Mouse (Mus musculus): ENCODE measurements at regions not wholly inside any gene's neighbourhood (a gene's known extent, or its start where the extent isn't known, plus 50 kb on each side); places are given as distances from the start of the nearest gene placed in this dataset.
A peak's percentile ranks its signal among the peaks of the same experiment; 100 is the strongest.

DNA sequence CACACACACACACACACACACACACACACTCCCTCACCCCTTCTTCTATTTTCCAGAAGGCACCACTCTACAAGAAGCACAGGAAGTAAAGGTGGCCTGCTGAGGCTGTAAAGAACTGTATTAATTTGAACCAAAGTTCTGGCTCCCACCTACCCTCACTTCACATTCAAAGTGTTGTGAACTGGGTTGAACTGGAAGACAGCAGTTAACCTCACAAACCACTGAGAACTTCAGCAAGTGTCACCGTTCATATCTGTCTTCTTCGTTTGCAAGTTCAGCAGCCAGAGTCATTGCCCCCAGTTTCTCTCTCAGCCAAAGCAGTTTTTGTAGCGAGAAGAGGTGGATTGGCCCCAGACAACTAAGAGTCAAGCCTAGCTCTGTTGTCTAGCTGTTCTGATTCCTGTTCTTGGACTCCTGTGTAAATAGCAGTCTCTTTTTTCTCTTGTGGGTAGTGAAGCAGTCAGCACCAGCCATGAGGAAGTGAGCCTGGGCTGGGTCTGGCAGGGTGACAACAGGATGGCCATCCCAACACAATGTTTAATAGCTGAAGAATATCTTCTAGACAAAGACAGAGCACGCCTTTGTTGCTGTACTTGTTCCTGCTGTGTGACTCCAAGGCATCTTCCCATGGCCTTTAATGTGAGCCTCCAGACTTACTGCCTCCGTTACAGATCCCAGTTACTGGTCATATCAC lies 452.0 kb upstream of the Meis1 start:
- Histone ChIP-seq H3K27ac (replicated peaks) (no peak overlapping the region), H3K9me3 (replicated peaks) (no peaks in the 10 kb centered on the region), H3K4me3 (no peak overlapping the region), H3K27me3 (ENCODE audit: low read depth, poor library complexity, severe bottlenecking) (no peaks in the 10 kb centered on the region), H3K4me1 (peaks cover 8% of the 10 kb centered on the region), H3K36me3 (no peaks in the 10 kb centered on the region)
- DNase-seq (ENCODE audit: low spot score) = no peak
- WGBS = 92% methylated on average over 5 of the region's 5 CpGs

DNA sequence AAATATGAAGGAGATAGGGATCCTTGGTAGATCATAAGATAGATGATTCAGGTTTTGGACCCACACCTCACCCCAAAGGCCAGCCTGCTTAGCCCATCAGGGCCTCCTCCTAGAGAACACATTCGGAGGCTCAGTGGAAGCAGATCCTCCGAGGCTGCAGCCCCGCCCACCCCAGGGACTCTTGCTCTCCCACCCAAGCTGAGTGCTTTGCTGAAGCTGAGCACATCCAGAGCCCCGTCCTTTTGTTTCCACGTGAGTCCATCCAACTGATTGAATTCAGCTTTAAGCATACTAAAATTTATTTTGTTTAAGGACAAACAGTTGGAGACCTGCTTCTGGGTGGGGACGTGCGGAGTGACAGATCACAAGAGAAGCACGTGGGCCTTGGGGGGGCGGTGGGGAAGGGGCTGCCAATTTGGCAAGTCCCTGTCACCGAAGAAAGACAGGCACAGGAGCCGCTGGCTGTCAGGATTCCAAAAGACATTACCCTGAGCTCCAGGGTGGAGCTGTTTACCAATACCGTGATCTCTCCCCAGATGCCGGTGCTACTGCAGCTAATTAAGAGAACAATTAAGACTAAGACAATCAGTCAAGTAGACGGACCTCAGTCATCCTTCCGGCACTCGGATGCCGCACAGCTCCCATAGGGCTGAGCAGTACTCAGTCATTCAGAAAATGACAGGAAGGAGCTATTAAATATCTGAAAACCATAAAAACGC lies 448.9 kb upstream of the Spred2 start:
- peak overlapping the region; percentile 49 for H3K27ac ChIP-seq (replicated peaks)
- no peaks in the 10 kb centered on the region for H3K9me3 ChIP-seq (replicated peaks)
- peaks cover 8% of the 10 kb centered on the region for H3K4me1 ChIP-seq
- WGBS = 52% methylated on average over 18 of the region's 18 CpGs
- H3K4me3 ChIP-seq = peak overlapping the region; percentile 27
- H3K27me3 ChIP-seq (ENCODE audit: low read depth, poor library complexity, severe bottlenecking) = no peaks in the 10 kb centered on the region
- H3K36me3 ChIP-seq = no peaks in the 10 kb centered on the region
- no peak for DNase-seq (ENCODE audit: low spot score)

DNA sequence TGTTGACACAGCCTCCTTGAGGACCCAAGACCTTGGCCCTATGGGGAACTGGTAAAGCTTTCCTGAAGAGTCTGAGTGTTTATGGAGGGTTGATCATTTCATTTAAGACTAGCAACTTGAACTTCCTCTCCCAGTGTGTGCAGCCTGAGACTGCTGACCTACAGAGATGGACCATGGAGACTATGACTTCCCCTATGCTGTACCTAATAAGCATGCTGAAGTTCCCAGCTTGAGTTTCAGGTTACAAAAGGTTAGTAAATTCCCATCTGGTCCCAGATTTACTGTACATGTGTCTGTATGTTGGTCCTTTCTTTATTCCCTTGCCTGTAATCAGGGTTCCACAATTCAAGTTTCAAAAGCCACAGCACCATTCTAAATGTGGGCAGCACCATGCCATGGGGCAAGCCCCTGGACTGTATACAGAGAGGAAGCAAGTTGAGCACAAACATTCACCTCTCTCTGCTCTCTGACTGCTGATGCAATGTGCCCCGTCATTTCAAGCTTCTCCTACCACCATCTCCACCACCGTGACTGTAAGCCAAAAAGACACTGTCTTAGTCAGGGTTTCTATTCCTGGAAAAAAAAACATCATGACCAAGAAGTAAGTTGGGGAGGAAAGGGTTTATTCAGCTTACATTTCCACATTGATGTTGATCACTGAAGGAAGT lies 431.0 kb upstream of the Spred2 start:
- no peaks in the 10 kb centered on the region for H3K4me1 ChIP-seq
- no peaks in the 10 kb centered on the region; the same call in 1 of the 2 replicates for H3K9me3 ChIP-seq (replicated peaks)
- no peak overlapping the region for H3K27ac ChIP-seq (replicated peaks)
- no peaks in the 10 kb centered on the region for H3K27me3 ChIP-seq (ENCODE audit: low read depth, poor library complexity, severe bottlenecking)
- no peak for DNase-seq (ENCODE audit: low spot score)
- no peaks in the 10 kb centered on the region for H3K36me3 ChIP-seq
- 90% methylated on average over 2 of the region's 2 CpGs for WGBS
- H3K4me3 ChIP-seq = no peak overlapping the region

DNA sequence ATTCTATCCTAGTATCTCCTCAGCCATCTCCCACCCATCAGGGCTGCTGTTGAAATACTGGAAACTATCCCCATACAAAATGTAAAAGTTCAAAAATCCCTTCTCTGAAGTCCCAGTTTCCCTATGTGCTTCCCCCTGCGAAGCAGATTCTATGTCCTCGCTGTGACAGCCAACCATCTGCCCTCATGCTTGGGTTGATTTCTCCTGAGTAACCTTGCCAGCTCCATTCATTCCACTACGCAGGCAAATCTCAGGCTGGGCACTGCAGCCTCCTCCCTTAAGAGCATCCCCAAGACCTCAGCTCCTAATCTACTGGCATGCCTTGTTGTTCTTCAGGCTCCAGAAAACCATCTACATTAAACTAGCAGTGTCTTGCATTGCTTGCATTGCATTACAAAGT lies 402.5 kb upstream of the Spred2 start:
- WGBS = 92% methylated on average over 3 of the region's 3 CpGs
- no peak overlapping the region for H3K27ac ChIP-seq (replicated peaks)
- H3K36me3 ChIP-seq = no peaks in the 10 kb centered on the region
- H3K4me3 ChIP-seq = no peak overlapping the region
- H3K9me3 ChIP-seq (replicated peaks) = no peaks in the 10 kb centered on the region
- no peak for DNase-seq (ENCODE audit: low spot score)
- peaks cover 23% of the 10 kb centered on the region for H3K4me1 ChIP-seq
- peaks cover 16% of the 10 kb centered on the region for H3K27me3 ChIP-seq (ENCODE audit: low read depth, poor library complexity, severe bottlenecking)

DNA sequence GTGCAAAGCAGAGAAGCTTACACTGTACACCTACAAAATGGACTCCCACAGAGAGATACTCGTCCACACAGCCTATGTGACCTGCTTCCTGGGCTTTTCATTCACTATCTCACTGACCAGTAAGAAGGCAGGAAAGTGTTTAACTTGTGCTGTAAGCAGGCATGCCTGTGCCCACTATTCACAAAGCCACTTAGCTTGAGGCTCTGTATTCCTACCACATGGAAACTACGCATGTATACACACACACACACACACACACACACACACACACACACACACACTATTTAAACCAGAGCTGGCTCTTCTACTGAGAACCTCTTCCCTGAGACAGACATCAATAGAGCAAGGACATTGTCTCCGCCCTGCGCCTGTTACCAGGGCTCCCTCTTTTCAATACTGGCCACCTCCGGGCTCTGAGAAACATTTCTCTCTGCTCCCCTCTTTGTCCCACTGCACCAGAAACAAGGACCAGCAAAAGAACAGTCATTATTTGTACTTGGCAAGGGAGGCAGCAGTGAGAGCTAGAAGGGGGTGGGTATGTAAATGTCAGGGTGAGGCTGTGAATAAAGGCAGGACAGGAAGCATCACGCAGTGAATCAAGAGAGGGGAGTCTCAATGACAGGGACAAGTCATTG lies 400.2 kb upstream of the Spred2 start:
- peak; percentile 63 for DNase-seq (ENCODE audit: low spot score)
- H3K36me3 ChIP-seq = no peaks in the 10 kb centered on the region
- H3K9me3 ChIP-seq (replicated peaks) = no peaks in the 10 kb centered on the region
- H3K27me3 ChIP-seq (ENCODE audit: low read depth, poor library complexity, severe bottlenecking) = peaks cover 21% of the 10 kb centered on the region
- peak overlapping the region; percentile 59 for H3K27ac ChIP-seq (replicated peaks)
- peaks cover 26% of the 10 kb centered on the region for H3K4me1 ChIP-seq
- WGBS = 30% methylated on average over 6 of the region's 6 CpGs
- no peak overlapping the region for H3K4me3 ChIP-seq

DNA sequence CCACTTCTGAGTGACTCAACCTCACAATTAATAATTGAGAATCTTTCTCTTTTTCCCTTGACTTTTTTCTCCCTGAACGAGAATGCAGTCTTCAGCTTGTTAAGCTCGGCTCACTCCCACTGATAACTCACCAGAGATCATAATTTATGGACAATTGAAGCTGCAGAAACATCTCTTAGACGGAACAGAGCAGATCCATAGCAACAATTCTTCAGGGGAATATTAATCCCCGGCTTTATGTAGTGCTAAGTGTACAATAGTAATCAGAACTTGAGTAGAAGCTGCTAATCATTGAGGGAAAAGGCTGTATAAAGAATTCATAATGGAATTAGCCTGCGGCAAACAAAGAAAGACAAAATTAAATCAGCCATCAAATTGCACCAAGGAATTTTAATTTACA lies 395.0 kb upstream of the Spred2 start:
- no peaks in the 10 kb centered on the region for H3K36me3 ChIP-seq
- DNase-seq (ENCODE audit: low spot score) = no peak
- H3K27ac ChIP-seq (replicated peaks) = no peak overlapping the region
- H3K4me3 ChIP-seq = no peak overlapping the region
- no peaks in the 10 kb centered on the region for H3K9me3 ChIP-seq (replicated peaks)
- peaks cover 50% of the 10 kb centered on the region for H3K27me3 ChIP-seq (ENCODE audit: low read depth, poor library complexity, severe bottlenecking)
- 54% methylated on average over 5 of the region's 5 CpGs for WGBS
- peaks cover 54% of the 10 kb centered on the region for H3K4me1 ChIP-seq

DNA sequence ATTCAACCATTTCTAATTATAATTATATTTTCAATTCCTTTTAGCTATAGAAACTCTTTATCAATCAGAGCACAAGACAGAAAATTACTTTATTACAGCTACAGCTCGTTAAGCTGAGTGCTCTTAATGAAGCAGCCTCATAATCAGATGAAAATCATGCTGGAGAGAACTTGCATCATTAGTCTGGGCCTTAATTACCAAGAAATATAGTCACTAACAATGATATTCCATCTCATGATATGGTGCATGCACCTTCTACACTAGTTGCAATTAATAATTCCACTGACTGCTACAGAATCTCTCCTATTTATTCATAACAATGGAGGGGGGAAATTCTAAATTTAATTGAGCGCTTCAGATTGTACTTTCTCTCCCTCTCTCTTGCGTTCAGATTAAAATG lies 393.5 kb upstream of the Spred2 start:
- 82% methylated on average over 3 of the region's 3 CpGs for WGBS
- no peak for DNase-seq (ENCODE audit: low spot score)
- Histone ChIP-seq H3K27me3 (ENCODE audit: low read depth, poor library complexity, severe bottlenecking) (peaks cover 56% of the 10 kb centered on the region), H3K4me1 (peaks cover 47% of the 10 kb centered on the region), H3K4me3 (no peak overlapping the region), H3K27ac (replicated peaks) (peak overlapping the region; percentile 23; the same call in 1 of the 2 replicates), H3K9me3 (replicated peaks) (no peaks in the 10 kb centered on the region), H3K36me3 (no peaks in the 10 kb centered on the region)

DNA sequence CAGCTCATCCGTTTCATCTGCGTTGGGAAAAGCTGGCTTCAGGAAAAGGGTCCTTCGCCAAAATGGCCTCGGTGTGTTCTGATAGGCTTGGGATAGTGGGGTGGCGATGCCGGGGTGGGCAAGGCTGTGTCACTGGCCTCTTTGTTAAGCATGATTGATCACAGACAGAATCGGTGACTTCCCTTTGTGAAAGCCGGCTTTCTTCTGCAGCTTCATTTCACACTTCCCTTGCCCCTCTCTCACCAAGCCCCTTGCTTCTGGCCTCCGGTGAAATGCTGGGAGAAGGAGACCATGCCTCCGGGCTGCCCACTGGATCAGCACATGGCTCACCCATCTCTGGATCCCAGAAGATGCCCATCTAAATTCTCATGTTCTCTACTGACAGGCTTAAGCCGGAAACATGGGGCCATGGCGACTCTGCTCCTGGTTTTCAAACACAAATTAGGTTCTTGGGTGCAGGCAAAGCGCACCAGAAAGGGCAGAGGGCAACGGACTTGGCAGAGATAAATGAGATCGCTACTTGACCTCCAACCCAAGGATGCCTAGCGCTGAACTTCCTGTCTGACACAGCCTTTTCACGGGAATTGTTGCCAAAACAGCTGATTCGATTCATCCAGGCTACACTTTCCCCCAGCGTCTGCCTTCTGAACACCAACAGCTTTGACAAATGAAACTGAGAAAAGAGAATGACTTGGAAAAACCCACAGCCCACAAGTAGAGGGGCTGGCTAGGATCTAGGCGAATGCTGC lies 392.7 kb upstream of the Spred2 start:
- Histone ChIP-seq H3K27ac (replicated peaks) (peak overlapping the region; percentile 82), H3K9me3 (replicated peaks) (no peaks in the 10 kb centered on the region), H3K27me3 (ENCODE audit: low read depth, poor library complexity, severe bottlenecking) (peaks cover 49% of the 10 kb centered on the region), H3K36me3 (no peaks in the 10 kb centered on the region), H3K4me3 (peak overlapping the region; percentile 38), H3K4me1 (peaks cover 47% of the 10 kb centered on the region)
- peak; percentile 73 for DNase-seq (ENCODE audit: low spot score)
- 26% methylated on average over 20 of the region's 20 CpGs for WGBS

DNA sequence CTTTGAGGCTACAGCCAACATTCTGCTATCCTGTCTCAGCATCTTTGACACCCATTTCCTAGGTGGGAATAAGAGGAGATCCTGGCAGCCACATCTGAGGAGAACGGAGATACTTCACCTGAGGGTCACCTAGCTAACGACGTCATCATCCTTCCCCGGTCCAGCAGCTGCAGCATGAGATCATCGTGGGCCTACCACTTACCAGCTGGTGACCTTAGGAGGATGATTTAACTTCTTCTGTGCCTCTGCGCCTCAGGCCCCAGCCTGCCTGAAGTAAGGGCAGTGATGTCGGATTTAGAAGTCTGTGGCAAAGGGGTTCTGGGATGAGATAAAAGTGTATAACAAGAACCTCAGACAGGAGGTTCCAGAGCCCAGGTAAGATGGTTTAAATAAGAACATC lies 391.3 kb upstream of the Spred2 start:
- Histone ChIP-seq H3K4me1 (peaks cover 47% of the 10 kb centered on the region), H3K27me3 (ENCODE audit: low read depth, poor library complexity, severe bottlenecking) (peaks cover 42% of the 10 kb centered on the region), H3K36me3 (no peaks in the 10 kb centered on the region), H3K27ac (replicated peaks) (no peak overlapping the region), H3K9me3 (replicated peaks) (no peaks in the 10 kb centered on the region), H3K4me3 (no peak overlapping the region)
- DNase-seq (ENCODE audit: low spot score) = no peak
- WGBS = 92% methylated on average over 7 of the region's 7 CpGs

DNA sequence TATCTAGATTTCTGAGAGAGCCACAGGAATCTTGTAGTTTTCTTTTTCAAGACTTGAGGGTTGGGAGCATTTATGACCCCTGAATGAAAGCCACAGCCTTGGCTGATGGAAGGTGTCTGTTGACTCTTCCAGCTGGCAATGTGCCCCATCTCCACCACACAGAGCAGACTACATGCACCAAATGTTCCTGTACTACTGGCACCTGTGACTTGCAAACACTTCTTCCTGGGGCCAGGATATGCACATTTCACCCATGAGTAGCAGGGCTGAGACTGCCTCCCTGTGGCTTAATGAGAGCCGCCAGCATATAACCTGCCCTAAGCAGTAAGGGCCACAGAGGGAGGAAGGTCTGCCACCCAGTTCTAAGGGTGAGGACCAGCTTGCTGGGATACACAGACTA lies 390.5 kb upstream of the Spred2 start:
- Histone ChIP-seq H3K4me1 (peaks cover 47% of the 10 kb centered on the region), H3K4me3 (no peak overlapping the region), H3K27ac (replicated peaks) (no peak overlapping the region), H3K9me3 (replicated peaks) (no peaks in the 10 kb centered on the region), H3K27me3 (ENCODE audit: low read depth, poor library complexity, severe bottlenecking) (peaks cover 42% of the 10 kb centered on the region), H3K36me3 (no peaks in the 10 kb centered on the region)
- DNase-seq (ENCODE audit: low spot score) = no peak
- 71% methylated on average over 1 of the region's 1 CpGs for WGBS

DNA sequence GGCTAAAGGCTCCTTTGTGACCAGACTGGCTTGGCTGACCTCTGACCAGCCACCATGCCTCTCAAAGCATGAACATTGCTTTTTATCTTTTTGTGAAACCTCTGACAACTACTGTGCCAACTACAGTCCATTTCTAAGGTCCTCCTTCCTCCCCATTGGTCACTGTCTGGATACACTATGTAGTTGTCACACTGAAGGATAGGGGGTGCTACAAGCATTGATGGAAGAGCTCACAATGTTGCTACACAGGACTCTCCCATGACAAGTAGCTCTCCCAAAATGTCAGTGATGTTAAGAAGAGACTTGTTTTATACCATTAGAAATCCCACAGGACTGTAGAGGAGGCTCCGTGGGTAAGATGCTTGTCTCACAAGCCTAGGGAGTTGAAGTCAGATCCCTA lies 389.0 kb upstream of the Spred2 start:
- Histone ChIP-seq H3K4me3 (no peak overlapping the region), H3K4me1 (peaks cover 32% of the 10 kb centered on the region), H3K27me3 (ENCODE audit: low read depth, poor library complexity, severe bottlenecking) (peaks cover 31% of the 10 kb centered on the region), H3K36me3 (no peaks in the 10 kb centered on the region), H3K9me3 (replicated peaks) (no peaks in the 10 kb centered on the region), H3K27ac (replicated peaks) (no peak overlapping the region)
- DNase-seq (ENCODE audit: low spot score) = no peak
- WGBS = 80% methylated on average over 1 of the region's 1 CpGs

DNA sequence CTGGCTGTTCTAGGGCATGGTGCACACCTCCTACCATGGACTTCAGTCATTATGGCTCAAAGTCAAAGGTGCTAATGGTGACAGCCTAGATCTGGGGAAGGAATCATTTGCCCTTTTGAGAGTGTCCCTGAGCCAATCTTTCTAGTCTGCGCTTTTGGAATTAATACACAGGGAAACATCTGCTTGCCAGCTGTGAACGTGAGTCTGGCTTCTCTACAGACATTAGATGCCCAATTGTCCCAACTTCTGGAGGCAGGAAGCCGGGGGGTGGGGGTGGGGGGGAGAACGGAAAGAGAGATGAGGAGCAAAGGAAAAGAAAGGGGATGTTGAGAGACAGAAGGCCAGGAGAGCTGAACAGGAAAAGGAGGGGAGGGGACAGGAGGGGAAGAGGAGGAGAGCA lies 377.9 kb upstream of the Spred2 start:
- DNase-seq (ENCODE audit: low spot score) = no peak
- Histone ChIP-seq H3K27ac (replicated peaks) (no peak overlapping the region), H3K4me3 (no peak overlapping the region), H3K4me1 (no peaks in the 10 kb centered on the region), H3K9me3 (replicated peaks) (no peaks in the 10 kb centered on the region), H3K27me3 (ENCODE audit: low read depth, poor library complexity, severe bottlenecking) (0 out of 2 replicates have a peak, but pooled peaks cover 3% of the 10 kb centered on the region), H3K36me3 (no peaks in the 10 kb centered on the region)
- 79% methylated on average over 4 of the region's 4 CpGs for WGBS

All from midbrain, embryonic 10.5 days (tissue).